Mouse (Mus musculus): ENCODE data around the gene Ugt1a5. TPM values are rescaled to one million over a fixed set of nuclear protein-coding genes. Genes with fewer than 3 reads are reported as not detected.
"Not testable (repeated sequence)": the region's sequence is repeated elsewhere in the genome, so short reads cannot be mapped to it uniquely, and the experiment has no call there.

Gene Ugt1a5
- not detected in 2 replicates for polyA plus RNA-seq (2012; rRNA removed)

GRCm38 (mm10) chr1:88165711-88166110 is at the start of gene Ugt1a5:
TSS of gene Ugt1a5 (plus strand) at chr1:88166012.
- no peak for DNase-seq (ENCODE audit: extremely low spot score in 1 of 2, low spot score in 1 of 2)

- DNase-seq (ENCODE audit: extremely low spot score in 1 of 2, low spot score in 1 of 2), result not testable (repeated sequence)
Measured at GRCm38 (mm10) chr1:88120550-88120949, 45.3 kb upstream of the Ugt1a5 start.

- DNase-seq (ENCODE audit: extremely low spot score in 1 of 2, low spot score in 1 of 2), result not testable (repeated sequence)
Measured at GRCm38 (mm10) chr1:88121521-88121920, 44.3 kb upstream of the Ugt1a5 start.

- not testable (repeated sequence) for DNase-seq (ENCODE audit: extremely low spot score in 1 of 2, low spot score in 1 of 2)
Measured at GRCm38 (mm10) chr1:88125827-88126360, 39.9 kb upstream of the Ugt1a5 start.

DNA sequence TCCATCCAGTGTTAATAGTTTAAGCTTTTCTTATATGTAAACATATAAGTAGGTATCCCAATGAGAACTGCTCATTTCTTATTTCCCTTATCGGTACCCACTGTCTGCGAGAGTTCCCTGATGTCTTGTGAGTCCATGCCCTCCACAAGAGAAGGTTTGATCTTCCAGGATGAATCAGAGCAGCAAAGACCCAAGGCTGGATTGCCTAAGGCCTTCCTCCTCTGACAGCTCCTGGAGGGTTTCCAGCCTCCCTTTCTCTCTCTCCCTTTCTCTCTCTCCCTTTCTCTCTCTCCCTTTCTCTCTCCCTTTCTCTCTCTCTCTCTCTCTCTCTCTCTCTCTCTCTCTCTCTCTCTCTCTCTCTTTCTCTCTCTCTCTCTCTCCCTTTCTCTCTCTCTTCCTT is 36.7 kb upstream of the Ugt1a5 start:
- DNase-seq (ENCODE audit: extremely low spot score in 1 of 2, low spot score in 1 of 2), result not testable (repeated sequence)

DNA sequence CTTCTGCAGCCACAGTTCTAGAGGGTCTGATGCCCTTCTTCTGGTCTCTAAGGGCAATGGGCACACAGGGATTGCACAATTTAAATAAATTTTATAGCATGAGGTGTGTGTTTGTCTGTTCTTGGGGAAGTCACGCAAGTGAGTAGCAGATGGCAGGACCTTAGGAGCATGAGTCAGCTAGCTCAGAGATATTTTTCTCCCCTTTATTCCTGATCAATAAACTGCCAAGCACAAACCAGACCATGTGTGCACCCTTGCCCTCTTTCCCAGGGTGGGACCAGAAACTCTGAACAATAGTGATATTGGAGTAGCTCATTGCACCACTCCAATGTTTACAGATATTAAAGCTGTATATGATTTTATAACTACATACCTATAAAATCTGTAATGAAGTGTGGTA is 35.6 kb upstream of the Ugt1a5 start:
- not testable (repeated sequence) for DNase-seq (ENCODE audit: extremely low spot score in 1 of 2, low spot score in 1 of 2)

GRCm38 (mm10) chr1:88133908-88134456 is 31.8 kb upstream of the Ugt1a5 start:
- no peak for DNase-seq (ENCODE audit: extremely low spot score in 1 of 2, low spot score in 1 of 2)

DNA sequence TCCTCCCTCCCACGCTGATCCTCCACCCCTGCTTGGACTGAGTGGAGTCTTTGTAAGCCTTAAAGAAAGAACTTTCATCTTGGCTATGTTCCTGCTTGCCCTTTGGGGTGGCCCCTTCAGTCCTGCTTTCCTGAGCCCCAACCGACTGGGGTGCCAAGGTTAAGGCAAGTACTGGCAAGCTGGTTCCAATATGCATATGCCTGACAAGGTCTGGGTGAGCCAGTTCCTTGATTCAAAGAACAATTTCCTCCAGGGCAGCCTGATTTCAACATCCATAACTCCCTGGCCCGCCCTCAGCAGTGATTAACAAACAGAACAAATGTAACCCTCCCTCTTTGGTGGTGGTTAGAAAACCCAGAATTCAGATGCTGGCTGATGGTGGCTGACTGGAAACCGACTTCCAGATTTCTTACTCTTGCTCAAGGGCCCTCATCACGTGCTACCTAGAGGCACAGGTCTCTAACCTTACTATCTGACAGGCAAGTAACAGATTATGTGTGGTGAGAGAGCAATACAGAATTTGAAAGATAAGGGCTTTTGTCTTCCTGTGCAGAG is 31.3 kb upstream of the Ugt1a5 start, which contains the start of gene Ugt1a6a:
Gene Ugt1a6a, plus strand, starts transcription at position 353 of the 555 bp plus-strand sequence.
- DNase-seq (ENCODE audit: extremely low spot score in 1 of 2, low spot score in 1 of 2), result peak in 1 of 2 experiments; percentile 1

DNA sequence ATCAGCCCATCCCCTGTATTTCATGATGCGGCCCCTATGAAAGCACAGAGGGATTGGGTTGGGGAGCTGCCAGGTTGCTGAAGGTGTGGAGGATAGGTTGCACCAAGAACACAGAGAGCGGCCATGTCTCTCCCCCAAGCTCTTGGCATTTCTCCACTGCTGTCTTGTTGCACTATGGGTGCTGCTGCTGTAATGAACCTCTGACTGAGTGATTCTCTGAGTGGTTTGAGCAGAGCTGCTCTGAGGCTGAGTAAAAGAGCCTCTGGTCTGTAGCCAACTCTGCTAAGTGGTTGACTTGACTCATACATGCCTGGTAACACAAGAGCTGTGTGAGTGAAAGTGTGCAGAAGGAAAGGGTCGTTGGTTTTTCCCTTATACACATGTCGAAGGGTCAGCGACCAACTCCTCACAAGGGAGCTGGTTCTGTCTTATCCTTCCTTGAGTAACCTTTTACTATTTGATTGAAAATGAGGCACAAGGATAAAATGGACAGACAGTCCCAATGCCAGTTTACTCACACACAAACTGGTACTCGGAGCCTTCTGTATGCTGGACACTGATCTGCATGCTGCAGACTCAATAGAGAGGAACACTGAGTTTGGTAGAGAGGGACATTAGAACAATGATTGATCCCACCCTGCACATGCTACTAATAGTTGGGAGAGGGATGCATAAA is 30.4 kb upstream of the Ugt1a5 start:
- not testable (repeated sequence) for DNase-seq (ENCODE audit: extremely low spot score in 1 of 2, low spot score in 1 of 2)

- no peak for DNase-seq (ENCODE audit: extremely low spot score in 1 of 2, low spot score in 1 of 2)
Measured at GRCm38 (mm10) chr1:88136646-88137045, 29.2 kb upstream of the Ugt1a5 start.

GRCm38 (mm10) chr1:88137264-88137663 is 28.5 kb upstream of the Ugt1a5 start:
- DNase-seq (ENCODE audit: extremely low spot score in 1 of 2, low spot score in 1 of 2), result no peak

- DNase-seq (ENCODE audit: extremely low spot score in 1 of 2, low spot score in 1 of 2), result no peak
Measured at GRCm38 (mm10) chr1:88138145-88138544, 27.7 kb upstream of the Ugt1a5 start.

- DNase-seq (ENCODE audit: extremely low spot score in 1 of 2, low spot score in 1 of 2), result not testable (repeated sequence)
Measured at GRCm38 (mm10) chr1:88140492-88140891, 25.3 kb upstream of the Ugt1a5 start.

- DNase-seq (ENCODE audit: extremely low spot score in 1 of 2, low spot score in 1 of 2), result peak; percentile 1 to 62
Measured at GRCm38 (mm10) chr1:88143966-88144675, 21.7 kb upstream of the Ugt1a5 start.

DNA sequence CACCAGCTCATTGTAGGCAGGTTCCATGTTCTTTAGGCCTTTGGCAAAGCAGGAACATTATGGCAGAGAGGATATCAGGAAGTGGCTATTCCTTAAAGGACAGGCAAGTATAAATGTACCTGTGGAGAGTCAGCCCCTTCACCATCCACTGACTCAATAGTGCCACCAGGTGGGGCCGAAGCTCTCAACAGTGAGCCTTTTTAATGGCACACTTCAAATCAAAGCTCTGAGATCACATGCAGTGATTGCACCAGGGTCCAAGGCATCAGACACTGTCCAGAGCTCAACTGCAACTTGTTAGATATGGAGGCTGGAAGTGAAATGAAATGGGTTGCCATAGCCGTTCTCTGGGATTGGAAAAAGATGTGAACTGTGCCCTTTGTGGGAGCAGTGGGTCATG is 20.5 kb upstream of the Ugt1a5 start:
- DNase-seq (ENCODE audit: extremely low spot score in 1 of 2, low spot score in 1 of 2), result peak in 1 of 2 experiments; percentile 3

DNA sequence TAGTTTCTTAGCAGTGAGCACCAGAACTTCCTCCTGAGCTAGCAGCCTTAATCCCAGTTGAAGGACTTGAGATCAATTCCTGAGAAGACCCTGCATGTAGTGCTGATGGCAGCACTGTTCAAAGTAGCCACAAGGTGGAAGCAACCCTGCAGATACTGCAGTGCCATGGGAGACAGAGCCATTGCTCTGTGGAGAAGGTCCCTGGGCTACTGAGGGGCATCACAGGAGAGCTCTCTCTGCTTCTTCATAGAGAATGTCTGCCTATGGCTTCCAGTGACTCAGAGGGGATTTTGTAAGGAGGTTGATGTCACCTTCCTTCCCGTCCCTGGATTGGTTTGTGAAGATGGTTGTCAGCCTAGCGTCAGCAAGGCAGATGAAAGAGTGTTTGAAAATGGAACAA is 15.7 kb upstream of the Ugt1a5 start:
- DNase-seq (ENCODE audit: extremely low spot score in 1 of 2, low spot score in 1 of 2), result not testable (repeated sequence)

GRCm38 (mm10) chr1:88158430-88158829 is 7.4 kb upstream of the Ugt1a5 start:
- DNase-seq (ENCODE audit: extremely low spot score in 1 of 2, low spot score in 1 of 2), result no peak

GRCm38 (mm10) chr1:88172190-88172589 is 6.4 kb downstream of the Ugt1a5 start:
- DNase-seq (ENCODE audit: extremely low spot score in 1 of 2, low spot score in 1 of 2), result not testable (repeated sequence)

DNA sequence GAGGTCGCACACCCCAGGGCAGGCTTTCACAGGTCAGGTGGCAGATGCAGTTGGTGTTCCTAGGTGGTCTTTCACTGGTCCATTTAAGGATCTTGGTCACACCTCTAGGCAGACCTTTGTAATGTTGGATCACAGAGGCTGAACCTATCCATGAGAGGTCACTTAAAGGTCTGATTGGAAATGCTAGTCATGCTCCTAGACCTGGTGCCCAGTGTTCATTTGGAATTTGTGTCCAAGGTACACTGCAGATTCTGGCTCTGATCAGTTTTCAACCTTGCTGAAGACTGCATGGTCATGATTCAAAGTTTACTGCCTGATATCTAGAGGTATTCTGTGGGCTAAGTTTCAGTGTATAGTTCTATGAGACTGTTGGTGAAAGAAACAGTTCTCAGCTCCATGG is 13.8 kb downstream of the Ugt1a5 start:
- DNase-seq (ENCODE audit: extremely low spot score in 1 of 2, low spot score in 1 of 2), result no peak

DNA sequence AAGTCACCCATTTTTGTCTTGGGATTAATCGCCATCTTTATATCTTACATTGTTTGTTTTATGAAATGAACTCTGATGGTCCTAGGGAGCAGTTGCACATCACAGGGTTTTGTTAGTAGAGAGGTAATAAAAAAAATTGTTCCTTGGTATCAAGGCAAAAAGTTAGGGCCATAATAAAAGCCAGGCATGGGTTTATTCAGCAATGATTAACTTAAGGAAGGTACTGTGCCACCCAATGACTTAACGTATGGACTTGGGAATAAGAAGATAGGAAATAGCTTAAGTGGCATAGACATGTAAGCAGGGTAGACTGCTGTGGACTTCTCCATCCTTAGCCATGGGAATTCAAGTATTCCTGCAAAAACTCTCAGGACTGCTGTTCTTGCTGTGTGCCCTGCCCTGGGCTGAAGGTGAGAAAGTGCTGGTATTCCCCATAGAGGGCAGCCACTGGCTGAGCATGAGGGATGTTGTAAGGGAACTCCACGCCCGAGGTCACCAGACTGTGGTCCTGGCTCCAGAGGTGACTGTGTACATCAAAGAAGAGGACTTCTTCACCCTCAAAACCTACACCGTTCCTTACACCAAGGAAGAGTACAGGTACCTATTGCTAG is 20.6 kb downstream of the Ugt1a5 start:
- DNase-seq (ENCODE audit: extremely low spot score in 1 of 2, low spot score in 1 of 2), result no peak

GRCm38 (mm10) chr1:88192136-88192535 is 26.3 kb downstream of the Ugt1a5 start:
- no peak for DNase-seq (ENCODE audit: extremely low spot score in 1 of 2, low spot score in 1 of 2)

Data from frontal cortex, adult 2 months (tissue).